Mouse (Mus musculus): ENCODE results near the gene Tnfrsf4. TPM values are rescaled to one million over a fixed set of nuclear protein-coding genes. Genes with fewer than 3 reads are reported as not detected.

Gene Tnfrsf4
- polyA plus RNA-seq, 1 experiment from 2014 or later: 0.57 TPM

- Histone ChIP-seq H3K27ac (no peak overlapping the region), H3K27me3 (no peaks in the 10 kb centered on the region), H3K36me3 (no peaks in the 10 kb centered on the region), H3K4me1 (replicated peaks) (no peaks in the 10 kb centered on the region), H3K4me2 (replicated peaks) (no peak overlapping the region), H3K9me3 (no peaks in the 10 kb centered on the region), H3K9ac (replicated peaks) (no peak overlapping the region), H3K4me3 (replicated peaks) (no peak overlapping the region)
- ATAC-seq: no peak
- 97% methylated on average over 6 of the region's 6 CpGs for WGBS
Observed at GRCm38 (mm10) chr4:156054606-156055005, 41.0 kb downstream of the Tnfrsf4 start.

- Histone ChIP-seq H3K4me2 (replicated peaks) (no peak overlapping the region), H3K36me3 (no peaks in the 10 kb centered on the region), H3K9ac (replicated peaks) (no peak overlapping the region), H3K27ac (no peak overlapping the region), H3K27me3 (no peaks in the 10 kb centered on the region), H3K4me1 (replicated peaks) (no peaks in the 10 kb centered on the region), H3K4me3 (replicated peaks) (no peak overlapping the region), H3K9me3 (no peaks in the 10 kb centered on the region)
- ATAC-seq: no peak
- WGBS: 93% methylated on average over 5 of the region's 5 CpGs
Observed at GRCm38 (mm10) chr4:156055173-156055572, 41.5 kb downstream of the Tnfrsf4 start.

- H3K4me1 ChIP-seq (replicated peaks): no peaks in the 10 kb centered on the region
- no peaks in the 10 kb centered on the region for H3K27me3 ChIP-seq
- ATAC-seq: no peak
- no peak overlapping the region for H3K4me2 ChIP-seq (replicated peaks)
- no peaks in the 10 kb centered on the region for H3K36me3 ChIP-seq
- H3K9ac ChIP-seq (replicated peaks): no peak overlapping the region
- 76% methylated on average over 10 of the region's 10 CpGs for WGBS
- H3K4me3 ChIP-seq (replicated peaks): no peak overlapping the region
- no peaks in the 10 kb centered on the region for H3K9me3 ChIP-seq
- no peak overlapping the region for H3K27ac ChIP-seq
Observed at GRCm38 (mm10) chr4:156057702-156058101, 44.1 kb downstream of the Tnfrsf4 start.

GRCm38 (mm10) chr4:156058826-156059225 lies 45.2 kb downstream of the Tnfrsf4 start:
- no peak overlapping the region for H3K9ac ChIP-seq (replicated peaks)
- H3K4me1 ChIP-seq (replicated peaks): peaks cover 3% of the 10 kb centered on the region
- ATAC-seq: no peak
- H3K27me3 ChIP-seq: no peaks in the 10 kb centered on the region
- H3K9me3 ChIP-seq: no peaks in the 10 kb centered on the region
- H3K4me2 ChIP-seq (replicated peaks): no peak overlapping the region
- H3K4me3 ChIP-seq (replicated peaks): no peak overlapping the region
- no peaks in the 10 kb centered on the region for H3K36me3 ChIP-seq
- WGBS: 78% methylated on average over 9 of the region's 9 CpGs
- no peak overlapping the region for H3K27ac ChIP-seq

GRCm38 (mm10) chr4:156059261-156059660 lies 45.6 kb downstream of the Tnfrsf4 start, which contains the start of gene Ttll10:
Gene Ttll10 (minus strand): TSS chr4:156059414.
- Histone ChIP-seq H3K4me1 (replicated peaks) (peaks cover 8% of the 10 kb centered on the region), H3K4me2 (replicated peaks) (no peak within 1 kb of the TSS), H3K27me3 (no peaks in the 10 kb centered on the region), H3K36me3 (no peaks in the 10 kb centered on the region), H3K9me3 (no peaks in the 10 kb centered on the region), H3K9ac (replicated peaks) (no peak within 1 kb of the TSS), H3K27ac (no peak within 1 kb of the TSS), H3K4me3 (replicated peaks) (no peak within 1 kb of the TSS)
- no peak for ATAC-seq
- WGBS: 46% methylated on average over 5 of the region's 5 CpGs

DNA sequence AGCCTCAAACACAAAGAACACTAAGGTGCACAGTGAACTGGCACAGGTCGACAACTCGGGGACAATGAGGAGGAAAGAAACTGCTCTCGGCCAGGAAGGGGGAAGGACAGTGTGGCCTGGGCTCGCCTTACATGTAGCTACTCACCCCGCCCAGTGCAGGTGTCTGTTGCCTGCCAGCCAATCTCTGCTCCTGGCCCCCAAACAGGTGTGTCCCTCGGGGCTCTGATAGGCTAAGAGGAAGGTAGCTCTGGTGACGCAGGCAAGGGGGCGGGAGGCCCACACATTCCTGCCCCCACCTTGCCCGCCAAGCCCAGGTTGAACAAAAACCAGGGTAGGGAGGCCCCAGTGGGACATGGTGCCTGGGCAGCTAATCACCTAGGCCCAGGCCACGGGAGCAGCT lies 46.1 kb downstream of the Tnfrsf4 start:
- Histone ChIP-seq H3K36me3 (no peaks in the 10 kb centered on the region), H3K4me1 (replicated peaks) (peaks cover 8% of the 10 kb centered on the region), H3K4me3 (replicated peaks) (no peak overlapping the region), H3K9me3 (no peaks in the 10 kb centered on the region), H3K4me2 (replicated peaks) (no peak overlapping the region), H3K27me3 (no peaks in the 10 kb centered on the region), H3K9ac (replicated peaks) (no peak overlapping the region), H3K27ac (no peak overlapping the region)
- ATAC-seq: no peak
- 46% methylated on average over 10 of the region's 10 CpGs for WGBS

DNA sequence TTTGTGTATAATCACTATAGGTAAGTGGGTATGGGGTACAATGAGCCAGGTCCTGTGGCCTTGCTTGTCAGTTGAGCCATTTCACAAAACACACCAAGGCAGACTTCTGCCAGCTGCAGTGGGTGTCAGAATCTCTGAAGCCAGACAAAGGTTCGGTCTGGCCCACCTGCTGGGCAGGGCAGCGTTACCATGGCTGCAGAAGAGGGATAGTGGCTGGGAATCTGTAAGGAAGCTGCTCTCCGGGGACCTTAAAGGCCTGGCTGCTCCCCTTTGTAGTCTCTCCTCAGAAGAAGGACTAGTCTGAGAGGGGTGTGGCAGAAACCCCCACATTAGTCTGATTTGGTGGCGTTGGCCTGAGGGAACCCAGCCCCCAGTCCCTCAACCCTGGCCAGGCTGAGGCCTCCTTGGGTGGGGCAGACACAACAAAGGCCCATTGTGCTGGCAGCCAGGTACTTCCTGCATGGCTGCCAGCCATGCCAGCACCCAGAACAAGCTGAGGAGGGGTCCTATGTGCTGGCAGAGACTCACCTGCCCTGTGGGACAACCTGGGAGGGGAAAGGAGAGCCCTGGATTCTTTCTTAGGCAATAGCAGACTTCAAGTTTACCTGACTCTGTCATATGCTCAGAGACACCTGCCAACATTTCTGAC lies 50.3 kb downstream of the Tnfrsf4 start:
- Histone ChIP-seq H3K4me3 (replicated peaks) (no peak overlapping the region), H3K36me3 (no peaks in the 10 kb centered on the region), H3K27me3 (no peaks in the 10 kb centered on the region), H3K4me1 (replicated peaks) (peaks cover 8% of the 10 kb centered on the region), H3K27ac (peak overlapping the region; percentile 63), H3K9ac (replicated peaks) (no peak overlapping the region), H3K4me2 (replicated peaks) (no peak overlapping the region), H3K9me3 (no peaks in the 10 kb centered on the region)
- ATAC-seq: 0 out of 2 replicates have a peak, but pooled peaks have one; percentile 40
- WGBS: 2% methylated on average over 4 of the region's 4 CpGs

GRCm38 (mm10) chr4:156064510-156064897 lies 50.9 kb downstream of the Tnfrsf4 start:
- no peak overlapping the region for H3K4me3 ChIP-seq (replicated peaks)
- no peak for ATAC-seq
- no peak overlapping the region for H3K4me2 ChIP-seq (replicated peaks)
- 89% methylated on average over 9 of the region's 9 CpGs for WGBS
- no peaks in the 10 kb centered on the region for H3K9me3 ChIP-seq
- H3K27me3 ChIP-seq: no peaks in the 10 kb centered on the region
- H3K27ac ChIP-seq: peak overlapping the region; percentile 63
- no peaks in the 10 kb centered on the region for H3K36me3 ChIP-seq
- no peak overlapping the region for H3K9ac ChIP-seq (replicated peaks)
- H3K4me1 ChIP-seq (replicated peaks): peaks cover 8% of the 10 kb centered on the region

GRCm38 (mm10) chr4:156065156-156065894 lies 51.7 kb downstream of the Tnfrsf4 start:
- no peak overlapping the region for H3K4me3 ChIP-seq (replicated peaks)
- 89% methylated on average over 10 of the region's 10 CpGs for WGBS
- no peak overlapping the region for H3K9ac ChIP-seq (replicated peaks)
- H3K4me1 ChIP-seq (replicated peaks): peaks cover 12% of the 10 kb centered on the region
- no peak for ATAC-seq
- no peak overlapping the region for H3K4me2 ChIP-seq (replicated peaks)
- H3K9me3 ChIP-seq: no peaks in the 10 kb centered on the region
- H3K27ac ChIP-seq: no peak overlapping the region
- H3K36me3 ChIP-seq: no peaks in the 10 kb centered on the region
- no peaks in the 10 kb centered on the region for H3K27me3 ChIP-seq

MicroRNAs encoded within 50 kb of the gene (microRNA counts, 519-probe panel; counts per million panel counts)
- 110 counts per million, percentile 56 among the panel's probes with 10 or more counts for microRNA mmu-miR-200a
- microRNA mmu-miR-200b: 3,028 counts per million, percentile 65 among the panel's probes with 10 or more counts
- 110 counts per million, percentile 56 among the panel's probes with 10 or more counts for microRNA mmu-miR-429

Small RNA genes lying within 50 kb of the gene (microRNA-seq; reads per million reads assigned to microRNA genes)
- gene Mir200a: 1.6 reads per million
- 7.6 reads per million, percentile 25 among the genes with 10 or more reads in this experiment for gene Mir200b
- 26.8 reads per million, percentile 38 among the genes with 10 or more reads in this experiment for gene Mir429

Other genes starting within 250 kb of the Tnfrsf4 start
- gene Vwa1, start 239.1 kb upstream of the Tnfrsf4 start, polyA plus RNA-seq (2015; fragmentation: Nextera tagmentation; extraction: Ambion mirVana): 18.7 and 20.9 TPM in 2 replicates
- 0.40 and 0.58 TPM in 2 replicates for gene Tmem88b, start 228.0 kb upstream of the Tnfrsf4 start, polyA plus RNA-seq (2015; fragmentation: Nextera tagmentation; extraction: Ambion mirVana)
- not detected in 2 replicates for gene Ankrd65, start 223.4 kb upstream of the Tnfrsf4 start, polyA plus RNA-seq (2015; fragmentation: Nextera tagmentation; extraction: Ambion mirVana)
- gene Mrpl20, start 211.0 kb upstream of the Tnfrsf4 start, polyA plus RNA-seq (2015; fragmentation: Nextera tagmentation; extraction: Ambion mirVana): 259 and 262 TPM in 2 replicates
- gene Ccnl2, start 201.4 kb upstream of the Tnfrsf4 start, polyA plus RNA-seq (2015; fragmentation: Nextera tagmentation; extraction: Ambion mirVana): 182 and 189 TPM in 2 replicates
- 140 and 146 TPM in 2 replicates for gene Aurkaip1, start 182.6 kb upstream of the Tnfrsf4 start, polyA plus RNA-seq (2015; fragmentation: Nextera tagmentation; extraction: Ambion mirVana)
- 17.9 and 22.2 TPM in 2 replicates for gene Mxra8, start 174.2 kb upstream of the Tnfrsf4 start, polyA plus RNA-seq (2015; fragmentation: Nextera tagmentation; extraction: Ambion mirVana)
- 8.1 and 8.4 TPM in 2 replicates for gene Dvl1, start 166.4 kb upstream of the Tnfrsf4 start, polyA plus RNA-seq (2015; fragmentation: Nextera tagmentation; extraction: Ambion mirVana)
- 0.80 and 0.83 TPM in 2 replicates for gene Tas1r3, start 150.5 kb upstream of the Tnfrsf4 start, polyA plus RNA-seq (2015; fragmentation: Nextera tagmentation; extraction: Ambion mirVana)
- gene Cptp, start 144.4 kb upstream of the Tnfrsf4 start, polyA plus RNA-seq (2015; fragmentation: Nextera tagmentation; extraction: Ambion mirVana): 22.1 and 24.5 TPM in 2 replicates
- gene Ints11, start 144.3 kb upstream of the Tnfrsf4 start, polyA plus RNA-seq (2015; fragmentation: Nextera tagmentation; extraction: Ambion mirVana): 85.3 and 88.6 TPM in 2 replicates
- gene Pusl1, start 122.1 kb upstream of the Tnfrsf4 start, polyA plus RNA-seq (2015; fragmentation: Nextera tagmentation; extraction: Ambion mirVana): 52.5 and 52.6 TPM in 2 replicates
- 66.0 and 73.5 TPM in 2 replicates for gene Acap3, start 122.0 kb upstream of the Tnfrsf4 start, polyA plus RNA-seq (2015; fragmentation: Nextera tagmentation; extraction: Ambion mirVana)
- 128 and 135 TPM in 2 replicates for gene Ube2j2, start 70.0 kb upstream of the Tnfrsf4 start, polyA plus RNA-seq (2015; fragmentation: Nextera tagmentation; extraction: Ambion mirVana)
- 8.2 and 11.0 TPM in 2 replicates for gene C1qtnf12, start 51.5 kb upstream of the Tnfrsf4 start, polyA plus RNA-seq (2015; fragmentation: Nextera tagmentation; extraction: Ambion mirVana)
- 25.0 and 26.9 TPM in 2 replicates for gene B3galt6, start 21.2 kb upstream of the Tnfrsf4 start, polyA plus RNA-seq (2015; fragmentation: Nextera tagmentation; extraction: Ambion mirVana)
- 125 and 128 TPM in 2 replicates for gene Sdf4, start 21.0 kb upstream of the Tnfrsf4 start, polyA plus RNA-seq (2015; fragmentation: Nextera tagmentation; extraction: Ambion mirVana)
- gene Tnfrsf18, start 12.3 kb downstream of the Tnfrsf4 start, polyA plus RNA-seq (2015; fragmentation: Nextera tagmentation; extraction: Ambion mirVana): 2.0 and 2.3 TPM in 2 replicates
- gene Ttll10, start 45.6 kb downstream of the Tnfrsf4 start, polyA plus RNA-seq (2015; fragmentation: Nextera tagmentation; extraction: Ambion mirVana): not detected in 2 replicates
- 36.6 and 40.6 TPM in 2 replicates for gene 9430015G10Rik, start 96.1 kb downstream of the Tnfrsf4 start, polyA plus RNA-seq (2015; fragmentation: Nextera tagmentation; extraction: Ambion mirVana)
- gene Rnf223, start 116.7 kb downstream of the Tnfrsf4 start, polyA plus RNA-seq (2015; fragmentation: Nextera tagmentation; extraction: Ambion mirVana): 0.66 and 0.93 TPM in 2 replicates
- 129 and 142 TPM in 2 replicates for gene Agrn, start 183.6 kb downstream of the Tnfrsf4 start, polyA plus RNA-seq (2015; fragmentation: Nextera tagmentation; extraction: Ambion mirVana)
- gene Isg15, start 187.0 kb downstream of the Tnfrsf4 start, polyA plus RNA-seq (2015; fragmentation: Nextera tagmentation; extraction: Ambion mirVana): 1.2 and 2.0 TPM in 2 replicates
- 5.3 and 6.9 TPM in 2 replicates for gene AW011738, start 189.5 kb downstream of the Tnfrsf4 start, polyA plus RNA-seq (2015; fragmentation: Nextera tagmentation; extraction: Ambion mirVana)
- gene Perm1, start 202.0 kb downstream of the Tnfrsf4 start, polyA plus RNA-seq (2015; fragmentation: Nextera tagmentation; extraction: Ambion mirVana): 2.3 and 2.5 TPM in 2 replicates
- 26.4 and 28.3 TPM in 2 replicates for gene Plekhn1, start 221.0 kb downstream of the Tnfrsf4 start, polyA plus RNA-seq (2015; fragmentation: Nextera tagmentation; extraction: Ambion mirVana)
- gene Noc2l, start 222.2 kb downstream of the Tnfrsf4 start, polyA plus RNA-seq (2015; fragmentation: Nextera tagmentation; extraction: Ambion mirVana): 57.9 and 60.1 TPM in 2 replicates
- gene Samd11, start 241.8 kb downstream of the Tnfrsf4 start, polyA plus RNA-seq (2015; fragmentation: Nextera tagmentation; extraction: Ambion mirVana): 5.2 and 6.0 TPM in 2 replicates

Measured in midbrain, embryonic 13.5 days (tissue).